Mouse (Mus musculus): Measurements from ENCODE around the gene Nrxn3. TPM values are rescaled to one million over a fixed set of nuclear protein-coding genes. Genes with fewer than 3 reads are reported as not detected.
A peak's percentile ranks its signal among the peaks of the same experiment; 100 is the strongest.

Nrxn3 gene
- total RNA-seq, 2 experiments from 2014 or later = 0.60 to 0.67 TPM

- intact Hi-C loops (cut with DNase I) = loop anchor here (2.0 kb wide), 1 partner anchor 120 kb away; no protein-coding TSS in a partner anchor
Measured at GRCm38 (mm10) chr12:89450667-89451298, 728.1 kb downstream of the Nrxn3 start.

GRCm38 (mm10) chr12:89470226-89470625, 747.5 kb downstream of the Nrxn3 start:
- peak; percentile 70 to 71 for DNase-seq
- intact Hi-C loops (cut with DNase I) = loop anchor here (10.0 kb wide), 1 partner anchor 1855 kb away; no protein-coding TSS in a partner anchor

More at GRCm38 (mm10) chr12:89450667-89451298, 728.1 kb downstream of the Nrxn3 start:
- DNase-seq = peak; percentile 31 to 48

DNA sequence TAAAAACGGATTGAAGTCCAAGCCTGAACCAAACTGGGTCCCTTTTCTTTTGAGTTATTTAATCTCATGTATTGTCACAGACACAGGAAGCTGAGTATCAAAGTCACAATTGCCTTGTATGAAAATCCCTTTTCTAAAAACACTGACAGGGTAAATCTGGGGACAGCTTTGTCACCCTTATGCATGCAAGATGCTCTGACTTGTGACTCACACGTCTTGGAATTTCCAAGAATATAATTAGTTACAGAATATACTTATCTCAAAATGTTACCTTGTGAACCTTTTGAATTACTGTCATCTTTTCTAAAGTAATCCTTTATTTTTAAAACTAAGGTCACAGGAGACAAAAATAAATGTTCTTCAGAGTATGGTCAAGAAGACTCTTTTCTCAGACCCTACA, 748.6 kb downstream of the Nrxn3 start:
- intact Hi-C loops (cut with DNase I) = loop anchor here (10.0 kb wide), 1 partner anchor 1854 kb away; no protein-coding TSS in a partner anchor
- no peak for DNase-seq

GRCm38 (mm10) chr12:89471874-89472273, 749.2 kb downstream of the Nrxn3 start:
- intact Hi-C loops (cut with DNase I) = loop anchor here (10.0 kb wide), 1 partner anchor 1853 kb away; no protein-coding TSS in a partner anchor

DNA sequence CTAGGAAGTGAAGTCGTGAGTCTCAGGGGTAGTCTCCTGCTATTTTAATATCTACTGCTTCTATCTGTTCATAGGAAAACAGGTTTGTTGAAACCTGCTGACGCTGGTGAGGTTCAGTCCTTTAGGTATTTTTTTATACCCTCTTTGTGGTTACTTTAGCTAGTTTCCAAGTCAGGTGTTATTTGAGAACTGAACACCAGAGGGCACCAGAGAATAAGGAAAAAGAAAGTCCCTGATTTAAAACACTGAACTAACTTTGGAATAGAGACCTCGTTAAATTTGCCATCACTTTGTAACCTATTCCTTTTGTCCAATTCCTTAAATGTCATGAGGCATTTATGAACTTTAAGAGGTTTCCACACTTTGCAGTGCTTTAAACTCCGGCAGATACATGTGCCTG, 756.4 kb downstream of the Nrxn3 start:
- intact Hi-C loops (cut with DNase I) = loop anchor here (10.0 kb wide), 1 partner anchor 1846 kb away; no protein-coding TSS in a partner anchor
- DNase-seq = peak; percentile 45 to 72

More at GRCm38 (mm10) chr12:89471874-89472273, 749.2 kb downstream of the Nrxn3 start:
- no peak for DNase-seq

DNA sequence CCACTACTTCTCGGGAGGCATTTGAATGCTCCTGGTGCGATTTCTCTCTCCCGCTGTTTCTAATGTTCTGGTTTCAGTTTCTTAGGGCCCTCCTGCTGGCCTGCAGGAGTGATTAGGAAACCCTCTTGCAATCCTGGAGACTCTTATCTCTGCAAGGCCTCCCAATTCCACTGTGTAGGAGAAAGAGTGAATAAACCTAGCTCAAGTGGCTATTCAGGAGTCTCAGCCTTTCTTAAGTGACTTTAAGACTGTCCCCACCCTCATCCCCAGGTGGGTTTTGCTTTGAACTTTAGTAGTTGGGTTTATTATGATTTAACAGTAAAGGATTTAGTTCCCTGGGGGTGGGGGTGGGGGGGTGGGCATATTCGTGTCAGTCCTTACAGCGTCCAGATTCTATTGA, 759.5 kb downstream of the Nrxn3 start:
- intact Hi-C loops (cut with DNase I) = no loop called here
- no peak for DNase-seq

DNA sequence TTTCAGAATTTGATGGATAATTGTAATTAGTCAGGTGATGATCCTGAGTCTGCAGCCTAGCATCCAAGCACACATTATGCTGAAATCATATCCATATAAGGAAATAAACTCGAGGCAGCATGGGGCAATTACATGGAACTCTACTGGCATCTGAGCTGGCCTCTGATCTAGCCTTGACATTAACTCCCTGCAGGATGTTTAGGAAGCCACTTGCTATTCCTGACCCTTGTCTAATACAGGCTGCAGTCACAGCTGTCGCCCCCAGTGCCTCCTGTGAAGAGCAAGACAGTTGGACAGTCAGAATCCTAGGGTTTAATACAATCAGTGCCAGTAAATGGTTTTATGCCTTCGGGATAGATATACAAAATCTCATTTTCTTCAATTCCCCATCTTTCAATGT, 781.4 kb downstream of the Nrxn3 start:
- DNase-seq = no peak
- intact Hi-C loops (cut with DNase I) = loop anchor here (2.0 to 10.0 kb wide), 2 partner anchors 895 to 1401 kb away; no protein-coding TSS in a partner anchor

- intact Hi-C loops (cut with DNase I) = loop anchor here (2.0 to 10.0 kb wide), 2 partner anchors 894 to 1400 kb away; no protein-coding TSS in a partner anchor
Measured at GRCm38 (mm10) chr12:89505121-89505764, 782.6 kb downstream of the Nrxn3 start.

GRCm38 (mm10) chr12:89508970-89509369, 786.3 kb downstream of the Nrxn3 start:
- no peak for DNase-seq
- intact Hi-C loops (cut with DNase I) = loop anchor here (10.0 kb wide), 1 partner anchor 1396 kb away; no protein-coding TSS in a partner anchor

More at GRCm38 (mm10) chr12:89505121-89505764, 782.6 kb downstream of the Nrxn3 start:
- peak; percentile 21 to 59 for DNase-seq

DNA sequence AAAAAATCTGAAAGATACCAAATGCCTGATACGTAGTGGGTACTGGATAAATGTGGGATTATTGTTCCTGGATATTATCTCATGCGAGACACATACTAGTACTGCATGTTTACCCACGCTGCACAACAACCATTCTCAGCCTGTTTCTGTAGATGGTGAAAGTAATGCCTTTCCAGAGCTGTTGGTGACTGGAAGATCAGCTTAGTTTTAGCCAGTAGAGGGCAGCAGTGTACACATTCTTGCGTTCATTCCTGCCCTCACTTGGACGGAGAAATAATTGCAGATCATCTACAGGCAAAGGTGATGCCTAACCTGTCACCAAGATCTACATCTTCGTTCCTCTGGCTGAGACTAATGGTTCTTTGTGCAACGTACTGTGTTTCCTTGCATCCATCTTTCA, 791.1 kb downstream of the Nrxn3 start:
- peak; percentile 26 to 61 for DNase-seq
- intact Hi-C loops (cut with DNase I) = loop anchor here (10.0 kb wide), 1 partner anchor 1801 kb away; no protein-coding TSS in a partner anchor

GRCm38 (mm10) chr12:89516046-89516445, 793.4 kb downstream of the Nrxn3 start:
- DNase-seq = no peak
- intact Hi-C loops (cut with DNase I) = loop anchor here (10.0 kb wide), 1 partner anchor 1799 kb away; no protein-coding TSS in a partner anchor

- intact Hi-C loops (cut with DNase I) = no loop called here
Measured at GRCm38 (mm10) chr12:89530679-89531350, 808.1 kb downstream of the Nrxn3 start.

DNA sequence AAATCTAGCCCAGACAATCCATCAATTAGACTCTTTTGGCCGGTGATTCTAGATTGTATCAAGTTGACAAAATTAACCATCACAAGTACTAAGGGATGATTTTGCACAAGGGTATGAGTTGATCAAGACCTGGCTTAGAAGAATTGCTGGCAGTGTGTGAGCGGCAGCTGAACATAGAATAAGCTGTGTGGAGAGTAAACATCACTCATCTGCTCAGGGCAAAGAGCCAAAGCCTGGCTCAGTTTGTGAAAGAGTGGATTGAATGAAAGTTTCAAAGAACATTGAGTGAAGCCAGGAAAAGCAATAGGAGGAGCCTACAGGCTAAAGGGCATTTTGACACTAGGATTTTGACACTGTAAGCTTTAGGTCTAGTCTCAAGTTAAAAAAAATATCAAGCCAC, 828.6 kb downstream of the Nrxn3 start:
- no peak for DNase-seq

More at GRCm38 (mm10) chr12:89530679-89531350, 808.1 kb downstream of the Nrxn3 start:
- DNase-seq = no peak

DNA sequence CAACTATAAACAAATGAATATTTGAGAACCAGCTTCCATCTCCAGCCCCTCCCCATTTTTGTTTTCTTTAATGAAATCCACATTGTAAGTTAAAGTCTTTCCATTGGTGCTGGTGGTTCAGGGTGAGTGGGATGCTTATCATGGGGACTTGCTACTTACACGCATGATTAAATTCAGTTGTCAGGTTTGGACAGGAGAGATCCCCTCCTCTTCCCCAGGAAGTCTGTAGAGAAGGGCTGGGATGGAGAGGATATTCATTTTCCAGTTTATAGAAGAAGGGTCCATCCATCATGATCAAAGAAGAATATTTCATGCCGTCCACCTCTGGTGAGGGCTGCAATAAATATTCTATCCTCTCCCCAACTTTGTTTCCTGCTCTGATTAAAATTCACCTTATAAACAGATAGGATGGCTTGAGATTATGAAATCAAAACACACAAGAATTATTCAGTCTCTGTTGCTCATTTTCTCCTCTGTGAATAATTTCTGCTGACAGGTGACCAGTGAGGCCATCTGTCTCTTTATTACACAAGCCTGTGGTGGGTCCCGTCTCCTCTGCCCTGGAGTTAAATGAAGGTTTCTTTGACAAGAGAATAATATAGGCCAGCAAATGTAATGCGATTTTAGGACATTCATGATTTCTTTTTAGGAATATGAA, 830.7 kb downstream of the Nrxn3 start:
- DNase-seq = no peak

More for the DNA sequence above, 828.6 kb downstream of the Nrxn3 start:
- intact Hi-C loops (cut with DNase I) = no loop called here

GRCm38 (mm10) chr12:89554171-89554570, 831.5 kb downstream of the Nrxn3 start:
- no peak for DNase-seq
- intact Hi-C loops (cut with DNase I) = no loop called here

More for the DNA sequence above, 830.7 kb downstream of the Nrxn3 start:
- intact Hi-C loops (cut with DNase I) = no loop called here

DNA sequence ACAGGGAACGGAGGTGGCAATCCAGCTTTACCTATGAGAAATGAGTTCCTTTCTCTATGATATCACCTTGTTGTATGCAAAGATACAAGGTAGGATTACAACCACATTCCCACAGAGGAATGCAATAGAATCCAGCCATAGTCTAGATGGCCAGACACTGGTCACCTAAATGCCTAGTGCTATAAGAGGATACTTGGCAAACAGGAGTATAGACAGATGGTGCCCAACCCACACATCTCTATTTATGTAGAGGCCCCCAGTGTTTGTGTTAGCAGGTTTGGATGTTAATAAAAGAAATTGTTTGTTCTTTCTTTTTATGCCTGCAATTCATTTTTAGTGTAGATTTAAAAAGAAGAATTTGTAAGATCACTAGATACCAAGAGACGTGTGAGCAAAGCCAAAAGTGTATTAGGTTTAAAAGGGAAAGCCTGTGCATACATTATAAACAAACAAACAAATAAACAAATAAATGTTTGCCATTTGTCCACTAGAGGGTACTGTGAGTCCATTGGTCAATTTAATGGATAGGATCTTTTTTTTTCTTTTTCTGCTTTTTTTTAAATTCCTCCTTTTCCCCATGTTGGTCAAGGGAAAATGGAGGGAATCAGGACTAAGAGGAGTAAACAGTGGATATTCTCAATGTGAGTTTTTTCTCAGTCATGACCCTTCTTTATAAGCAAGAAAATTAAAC, 832.2 kb downstream of the Nrxn3 start:
- intact Hi-C loops (cut with DNase I) = loop anchor here (5.0 kb wide), 1 partner anchor 842 kb away; no protein-coding TSS in a partner anchor
- no peak for DNase-seq

DNA sequence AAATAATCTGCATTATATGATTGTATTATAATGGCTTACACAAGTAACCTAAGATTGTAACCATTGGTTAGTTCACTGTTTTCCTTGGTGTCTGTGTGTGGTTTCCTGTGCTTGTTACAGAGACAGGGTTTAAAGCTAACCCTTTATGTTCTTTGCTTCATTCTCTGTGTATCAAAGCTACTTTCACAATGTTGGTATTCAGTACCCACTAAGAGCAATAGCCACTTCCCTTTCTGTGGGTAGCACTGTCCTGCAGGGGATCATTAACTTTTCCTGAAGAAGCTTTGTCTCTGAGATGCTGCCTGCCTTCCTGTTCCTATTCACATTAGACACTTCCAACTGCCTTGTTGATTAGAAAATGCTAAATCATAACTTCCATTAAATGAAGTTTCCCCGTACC, 836.2 kb downstream of the Nrxn3 start:
- DNase-seq = no peak
- intact Hi-C loops (cut with DNase I) = loop anchor here (5.0 kb wide), 1 partner anchor 838 kb away; no protein-coding TSS in a partner anchor

DNA sequence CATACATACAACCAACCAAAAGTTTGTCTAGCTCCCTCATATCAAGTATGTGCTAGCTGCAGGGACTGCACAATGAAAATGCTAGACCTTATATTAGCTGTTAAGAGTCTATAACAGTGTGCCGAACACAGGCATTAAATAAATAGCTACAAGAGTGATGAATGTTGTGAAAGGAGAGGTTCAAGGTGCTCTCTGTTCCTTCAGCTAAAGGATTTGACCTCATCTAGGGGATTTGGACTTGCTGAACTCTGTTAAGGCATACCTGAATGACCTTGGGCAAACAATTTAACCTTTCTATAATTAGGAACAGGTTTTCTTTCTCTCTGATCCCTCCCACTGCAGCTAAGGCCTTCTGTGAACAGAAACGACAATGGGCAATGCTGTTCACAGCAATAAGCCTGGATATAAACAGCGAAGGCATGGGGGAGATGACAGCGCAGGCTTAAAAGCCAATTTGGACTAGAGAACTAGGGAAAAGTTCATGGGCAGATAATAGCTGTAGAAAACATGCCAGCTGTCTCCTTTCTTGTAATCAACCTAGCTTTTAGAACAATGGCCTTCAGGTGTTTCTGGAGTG, 839.4 kb downstream of the Nrxn3 start:
- intact Hi-C loops (cut with DNase I) = no loop called here

More for the DNA sequence above, 839.4 kb downstream of the Nrxn3 start:
- DNase-seq = peak in 1 of 2 experiments; percentile 1

All from heart, postnatal 10 days (tissue).